Mouse (Mus musculus) heart, embryonic 10.5 days (tissue): Measurements from ENCODE around the gene Il22ra1. TPM values are rescaled to one million over a fixed set of nuclear protein-coding genes. Genes with fewer than 3 reads are reported as not detected.

Source experiments
- DNase-seq: peaks from one replicate; pipeline ENCODE4 v3.0.0-alpha.2; 2017; ENCODE audit warnings: low spot score
- H3K27ac ChIP-seq: fragments of 300-500 bp; sonication (generic); 2 replicates; pipeline ENCODE4 v1.5.1; 2016; ENCODE audit warnings: mild to moderate bottlenecking
- H3K27me3 ChIP-seq: fragments of 300-500 bp; sonication (generic); 2 replicates; pipeline ENCODE4 v1.6.1; 2016; ENCODE audit warnings: mild to moderate bottlenecking; ENCODE audit not compliant: poor library complexity, insufficient read depth, severe bottlenecking
- H3K36me3 ChIP-seq: fragments of 300-500 bp; sonication (generic); 2 replicates; pipeline ENCODE4 v1.6.1; 2016; ENCODE audit warnings: mild to moderate bottlenecking, moderate library complexity
- H3K4me1 ChIP-seq: fragments of 300-500 bp; sonication (generic); 2 replicates; pipeline ENCODE4 v1.6.1; 2016; ENCODE audit warnings: mild to moderate bottlenecking
- H3K4me3 ChIP-seq: fragments of 300-500 bp; sonication (generic); 2 replicates; pipeline ENCODE4 v1.5.1; 2016; ENCODE audit warnings: mild to moderate bottlenecking, moderate library complexity
- H3K9me3 ChIP-seq: fragments of 300-500 bp; sonication (generic); 2 replicates; pipeline ENCODE4 v1.6.1; 2016; ENCODE audit warnings: mild to moderate bottlenecking, moderate library complexity
- WGBS: fragments of 180-500 bp; shearing (Covaris S2); methylation state at CpG from one replicate; pipeline ENCODE4 v1.1.7; 2016; 5-methylcytosine and 5-hydroxymethylcytosine counted together
- polyA plus RNA-seq: library from polyadenylated mRNA; unstranded; fragments of >200 nt; fragmentation: Nextera tagmentation; extraction: Ambion mirVana; gene quantifications from 2 replicates; pipeline ENCODE4 v1.2.1, GENCODE M21; 2016

Gene Il22ra1
- polyA plus RNA-seq, 1 experiment from 2014 or later = 0.13 TPM

- WGBS = 59% methylated on average over 7 of the region's 7 CpGs
- Histone ChIP-seq H3K27ac (peak overlapping the region; percentile 19; the same call in 1 of the 2 replicates), H3K36me3 (no peaks in the 10 kb centered on the region), H3K9me3 (peaks cover 5% of the 10 kb centered on the region), H3K4me3 (no peak overlapping the region), H3K4me1 (peaks cover 30% of the 10 kb centered on the region), H3K27me3 (0 out of 2 replicates have a peak, but pooled peaks cover 8% of the 10 kb centered on the region)
- no peak for DNase-seq
Measured at GRCm38 (mm10) chr4:135739148-135739547, 11.2 kb downstream of the Il22ra1 start.

- no peak overlapping the region for H3K27ac ChIP-seq
- no peaks in the 10 kb centered on the region for H3K36me3 ChIP-seq
- peaks cover 32% of the 10 kb centered on the region for H3K4me1 ChIP-seq
- no peak overlapping the region for H3K4me3 ChIP-seq
- H3K27me3 ChIP-seq = 0 out of 2 replicates have a peak, but pooled peaks cover 8% of the 10 kb centered on the region
- DNase-seq = no peak
- H3K9me3 ChIP-seq = no peaks in the 10 kb centered on the region
- 88% methylated on average over 14 of the region's 14 CpGs for WGBS
Measured at GRCm38 (mm10) chr4:135739672-135740071, 11.7 kb downstream of the Il22ra1 start.

DNA sequence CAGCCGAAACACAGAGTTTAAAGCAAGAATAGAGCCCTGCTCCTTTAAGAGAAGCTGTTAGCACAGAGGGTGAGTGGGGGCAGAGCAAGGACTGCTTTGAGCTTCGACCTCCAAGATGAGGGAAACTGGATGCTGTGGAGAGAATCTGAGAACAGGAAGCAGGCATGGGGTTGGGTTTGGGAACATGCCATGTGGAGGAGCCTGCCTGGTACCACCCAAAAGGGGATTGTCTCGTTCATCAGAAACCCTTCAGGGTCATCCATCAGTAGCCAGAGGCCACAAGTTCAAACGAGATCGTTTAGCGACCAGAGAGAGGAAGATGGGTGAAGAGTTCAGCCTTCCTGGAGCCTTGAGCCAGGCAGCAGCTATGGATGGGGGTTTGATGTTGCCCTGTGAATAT, 15.5 kb downstream of the Il22ra1 start:
- no peak overlapping the region for H3K27ac ChIP-seq
- peaks cover 8% of the 10 kb centered on the region; the same call in 1 of the 2 replicates for H3K27me3 ChIP-seq
- no peak overlapping the region for H3K4me3 ChIP-seq
- WGBS = 50% methylated on average over 6 of the region's 6 CpGs
- no peak for DNase-seq
- peaks cover 42% of the 10 kb centered on the region for H3K4me1 ChIP-seq
- no peaks in the 10 kb centered on the region for H3K9me3 ChIP-seq
- H3K36me3 ChIP-seq = no peaks in the 10 kb centered on the region

DNA sequence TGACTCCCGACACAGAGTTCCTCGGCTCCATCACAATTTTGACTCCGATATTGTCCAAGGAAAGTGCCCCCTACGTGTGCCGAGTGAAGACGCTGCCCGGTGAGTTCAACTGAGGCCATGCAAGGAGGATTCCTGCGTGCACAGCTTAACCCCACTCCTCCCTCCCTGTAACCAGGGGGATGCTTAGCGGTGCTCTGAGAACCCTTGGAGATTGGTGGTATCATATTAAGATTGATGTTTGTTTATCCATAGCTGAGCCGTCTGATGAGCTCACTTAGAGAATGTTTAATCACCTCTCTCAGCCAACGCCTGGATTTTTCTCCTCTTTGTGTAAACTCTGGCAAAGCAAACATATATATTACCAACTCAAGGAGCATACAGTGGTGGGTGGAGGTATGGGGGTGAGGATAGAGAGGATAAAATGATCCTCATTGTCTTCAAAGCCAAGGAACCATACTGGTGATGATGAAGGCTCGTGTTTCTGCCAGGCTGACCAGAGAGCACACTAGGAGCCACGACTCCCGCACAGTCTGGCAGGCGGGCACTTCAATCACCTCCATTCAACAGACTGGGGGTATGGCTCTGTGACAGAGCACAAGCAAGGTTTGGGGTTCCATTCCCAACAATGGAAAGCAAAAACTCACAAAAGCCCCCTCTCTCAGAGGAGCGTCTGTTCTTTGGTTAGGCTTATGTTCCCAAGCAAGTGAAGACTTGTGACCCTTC, 16.9 kb downstream of the Il22ra1 start:
- 64% methylated on average over 16 of the region's 16 CpGs for WGBS
- H3K27ac ChIP-seq = no peak overlapping the region; the same call in 1 of the 2 replicates
- DNase-seq = no peak
- peaks cover 34% of the 10 kb centered on the region for H3K4me1 ChIP-seq
- H3K9me3 ChIP-seq = no peaks in the 10 kb centered on the region
- H3K36me3 ChIP-seq = no peaks in the 10 kb centered on the region
- peaks cover 8% of the 10 kb centered on the region; the same call in 1 of the 2 replicates for H3K27me3 ChIP-seq
- H3K4me3 ChIP-seq = no peak overlapping the region

DNA sequence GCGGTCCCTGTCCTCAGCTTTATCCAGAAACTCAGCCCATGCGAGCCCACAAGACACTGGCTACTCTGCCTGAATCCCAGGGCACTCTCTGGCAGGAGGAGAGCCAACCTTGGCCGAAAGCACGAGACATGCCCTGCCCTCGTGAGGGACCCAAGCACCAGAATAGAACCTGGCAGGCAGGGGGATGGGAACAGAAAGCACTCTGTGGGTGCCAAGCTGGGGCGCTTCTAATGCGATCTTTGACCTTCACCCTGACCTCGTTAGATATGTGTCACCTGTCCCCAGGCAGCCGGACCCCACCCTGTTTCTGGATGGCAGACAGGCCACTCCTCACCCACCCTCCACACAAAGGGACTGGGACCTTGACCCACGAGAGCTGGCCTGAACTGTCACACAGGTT, 17.6 kb downstream of the Il22ra1 start:
- no peaks in the 10 kb centered on the region for H3K36me3 ChIP-seq
- WGBS = 82% methylated on average over 10 of the region's 10 CpGs
- H3K4me1 ChIP-seq = peaks cover 32% of the 10 kb centered on the region
- no peak overlapping the region; the same call in 1 of the 2 replicates for H3K27ac ChIP-seq
- H3K27me3 ChIP-seq = peaks cover 12% of the 10 kb centered on the region; the same call in 1 of the 2 replicates
- no peaks in the 10 kb centered on the region for H3K9me3 ChIP-seq
- DNase-seq = no peak
- no peak overlapping the region for H3K4me3 ChIP-seq

GRCm38 (mm10) chr4:135750896-135751295, 22.9 kb downstream of the Il22ra1 start:
- Histone ChIP-seq H3K9me3 (no peaks in the 10 kb centered on the region; the same call in 1 of the 2 replicates), H3K4me1 (peaks cover 22% of the 10 kb centered on the region; the same call in 1 of the 2 replicates), H3K27me3 (0 out of 2 replicates have a peak, but pooled peaks cover 5% of the 10 kb centered on the region), H3K4me3 (no peak overlapping the region), H3K27ac (no peak overlapping the region), H3K36me3 (no peaks in the 10 kb centered on the region)
- 75% methylated on average over 8 of the region's 8 CpGs for WGBS
- no peak for DNase-seq

- Histone ChIP-seq H3K36me3 (no peaks in the 10 kb centered on the region), H3K4me3 (no peak overlapping the region), H3K4me1 (peaks cover 12% of the 10 kb centered on the region; the same call in 1 of the 2 replicates), H3K27me3 (0 out of 2 replicates have a peak, but pooled peaks cover 5% of the 10 kb centered on the region), H3K27ac (no peak overlapping the region), H3K9me3 (no peaks in the 10 kb centered on the region; the same call in 1 of the 2 replicates)
- no peak for DNase-seq
- WGBS = 72% methylated on average over 7 of the region's 7 CpGs
Measured at GRCm38 (mm10) chr4:135752106-135752778, 24.3 kb downstream of the Il22ra1 start.

GRCm38 (mm10) chr4:135752779-135753164, 24.8 kb downstream of the Il22ra1 start:
- Histone ChIP-seq H3K27me3 (0 out of 2 replicates have a peak, but pooled peaks cover 5% of the 10 kb centered on the region), H3K36me3 (no peaks in the 10 kb centered on the region), H3K4me1 (peaks cover 12% of the 10 kb centered on the region; the same call in 1 of the 2 replicates), H3K9me3 (no peaks in the 10 kb centered on the region; the same call in 1 of the 2 replicates), H3K27ac (no peak overlapping the region), H3K4me3 (no peak overlapping the region)
- WGBS = 80% methylated on average over 8 of the region's 8 CpGs
- no peak for DNase-seq

DNA sequence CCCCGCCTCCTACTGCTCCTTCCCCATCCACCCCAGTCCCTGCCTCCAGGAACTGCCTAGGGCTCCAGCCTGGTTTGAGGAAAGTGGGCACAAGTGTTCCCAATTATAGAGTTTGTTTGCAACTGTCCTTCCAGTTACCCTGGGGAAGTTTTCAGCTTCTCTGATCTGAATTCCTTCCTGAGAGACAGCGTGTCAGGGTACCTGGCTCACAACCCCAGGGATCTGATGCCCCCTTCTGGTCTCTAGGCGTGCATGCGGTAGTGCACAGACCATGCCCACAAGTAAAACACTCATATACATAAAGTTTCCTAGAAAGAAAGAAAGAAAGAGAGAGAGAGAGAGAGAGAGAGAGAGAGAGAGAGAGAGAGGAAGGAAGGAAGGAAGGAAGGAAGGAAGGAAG, 30.4 kb downstream of the Il22ra1 start:
- 41% methylated on average over 4 of the region's 4 CpGs for WGBS
- Histone ChIP-seq H3K4me1 (peaks cover 33% of the 10 kb centered on the region), H3K9me3 (no peaks in the 10 kb centered on the region; the same call in 1 of the 2 replicates), H3K27me3 (peaks cover 17% of the 10 kb centered on the region), H3K36me3 (no peaks in the 10 kb centered on the region), H3K4me3 (no peak overlapping the region), H3K27ac (no peak overlapping the region)
- DNase-seq = no peak

- 39% methylated on average over 6 of the region's 6 CpGs for WGBS
Measured at GRCm38 (mm10) chr4:135758825-135759224, 30.9 kb downstream of the Il22ra1 start.

DNA sequence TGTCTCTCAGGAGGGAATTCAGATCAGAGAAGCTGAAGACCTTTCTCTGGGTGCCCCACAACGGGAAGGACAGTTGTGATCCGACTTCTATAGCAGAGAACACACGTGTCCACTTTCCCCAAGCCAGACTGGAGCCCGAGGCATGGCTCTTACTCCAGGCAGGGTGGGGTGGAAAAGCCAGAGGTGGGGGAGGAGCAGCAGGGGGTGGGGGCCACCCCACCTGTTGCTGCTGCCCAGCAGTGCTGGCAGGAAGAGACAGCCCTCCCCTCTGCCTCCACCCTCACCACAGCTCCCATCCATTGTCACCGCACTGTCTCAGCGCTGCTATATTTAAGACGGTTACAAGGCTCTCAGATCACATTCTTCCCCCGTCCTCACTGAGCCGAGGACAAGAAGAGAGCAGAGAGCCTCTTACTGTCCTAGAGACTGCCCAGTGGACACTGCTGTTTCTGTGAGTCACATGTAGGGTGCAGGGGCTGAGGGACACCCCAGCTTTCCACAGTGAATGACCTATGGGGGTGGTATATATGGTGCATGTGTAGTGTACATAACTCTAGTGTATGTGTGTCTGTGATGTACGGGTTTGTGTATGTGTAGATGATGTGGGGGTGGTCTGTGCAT, 31.5 kb downstream of the Il22ra1 start, which contains the start of gene Myom3:
Myom3 (plus strand) TSS at position 360 of the 621 bp plus-strand sequence.
- Histone ChIP-seq H3K4me1 (peaks cover 33% of the 10 kb centered on the region), H3K36me3 (no peaks in the 10 kb centered on the region), H3K9me3 (no peaks in the 10 kb centered on the region), H3K27me3 (peaks cover 23% of the 10 kb centered on the region), H3K27ac (no peak within 1 kb of the TSS), H3K4me3 (peak within 1 kb of the TSS; percentile 19; the same call in 1 of the 2 replicates)
- DNase-seq = no peak
- 50% methylated on average over 10 of the region's 10 CpGs for WGBS

More at GRCm38 (mm10) chr4:135758825-135759224, 30.9 kb downstream of the Il22ra1 start:
- Histone ChIP-seq H3K4me1 (peaks cover 33% of the 10 kb centered on the region), H3K4me3 (no peak overlapping the region), H3K27me3 (peaks cover 22% of the 10 kb centered on the region), H3K36me3 (no peaks in the 10 kb centered on the region), H3K27ac (no peak overlapping the region), H3K9me3 (no peaks in the 10 kb centered on the region; the same call in 1 of the 2 replicates)
- no peak for DNase-seq

- WGBS = 69% methylated on average over 8 of the region's 8 CpGs
- no peak for DNase-seq
- Histone ChIP-seq H3K4me1 (peaks cover 39% of the 10 kb centered on the region), H3K4me3 (no peak overlapping the region), H3K9me3 (no peaks in the 10 kb centered on the region), H3K36me3 (no peaks in the 10 kb centered on the region), H3K27ac (0 out of 2 replicates have a peak overlapping the region, but pooled peaks have one; percentile 29), H3K27me3 (peaks cover 26% of the 10 kb centered on the region)
Measured at GRCm38 (mm10) chr4:135761048-135761447, 33.1 kb downstream of the Il22ra1 start.
